Mouse (Mus musculus) cerebellum, adult 2 months (tissue): ENCODE results near the gene Ccl6. TPM values are rescaled to one million over a fixed set of nuclear protein-coding genes. Genes with fewer than 3 reads are reported as not detected.

Source experiments
- DNase-seq, 2 experiments: peaks; one replicate each; pipeline ENCODE4 v3.0.0; 2021
- H3K27ac ChIP-seq: fragments of 200-500 bp; 2 replicates; pipeline ENCODE4 v1.5.1; 2012; ENCODE audit warnings: low read length, control low read depth, inconsistent platforms; ENCODE audit not compliant: insufficient read depth
- H3K27me3 ChIP-seq: fragments of 200-500 bp; 2 replicates; pipeline ENCODE4 v1.6.1; 2012; ENCODE audit warnings: inconsistent platforms, mild to moderate bottlenecking, low read length, moderate library complexity; ENCODE audit not compliant: control insufficient read depth, insufficient read depth
- H3K4me1 ChIP-seq: fragments of 200-500 bp; 2 replicates; pipeline ENCODE4 v1.6.1; 2011; ENCODE audit warnings: low read length; ENCODE audit not compliant: control insufficient read depth, insufficient read depth
- H3K4me3 ChIP-seq: fragments of 200-500 bp; replicated peaks from 2 replicates; pipeline ENCODE3; 2011; ENCODE audit warnings: mild to moderate bottlenecking, low read depth, low read length, control low read depth; ENCODE audit not compliant: insufficient read depth
- CTCF ChIP-seq: fragments of 200-500 bp; IDR thresholded peaks from 2 replicates; pipeline ENCODE4 v1.5.1; 2011; ENCODE audit warnings: low read depth, mild to moderate bottlenecking, control low read depth, low read length, moderate library complexity, borderline replicate concordance; ENCODE audit not compliant: insufficient read depth
- POLR2A ChIP-seq: fragments of 200-500 bp; IDR thresholded peaks from 2 replicates; pipeline ENCODE4 v1.6.1; 2011; ENCODE audit warnings: low read length, control low read depth, borderline replicate concordance; ENCODE audit not compliant: insufficient read depth
- WGBS: fragments of 180-500 bp; shearing (Covaris S2); methylation state at CpG from one replicate; pipeline ENCODE4 v1.1.7; 2018; 5-methylcytosine and 5-hydroxymethylcytosine counted together
- polyA plus RNA-seq: library from polyadenylated mRNA; depleted of rRNA; stranded (reverse); fragments of >200 nt; gene quantifications from 2 replicates; pipeline ENCODE4 v1.2.3, GENCODE M21; 2012

Ccl6 gene
- polyA plus RNA-seq, 1 experiment: 1.7 TPM

- TF ChIP-seq POLR2A (no peak), CTCF (no peak)
- DNase-seq: no peak
These were observed 566 bp upstream of the Ccl6 start for GRCm38 (mm10) chr11:83593453-83593852.

GRCm38 (mm10) chr11:83584232-83584631, 8.7 kb downstream of the Ccl6 start:
- Histone ChIP-seq H3K27ac (no peak overlapping the region), H3K27me3 (no peaks in the 10 kb centered on the region), H3K4me3 (no peak overlapping the region), H3K4me1 (no peaks in the 10 kb centered on the region)
- WGBS: 70% methylated on average over 2 of the region's 2 CpGs
- DNase-seq: no peak
- TF ChIP-seq POLR2A (no peak), CTCF (no peak)

More at GRCm38 (mm10) chr11:83593453-83593852, 566 bp upstream of the Ccl6 start:
- Histone ChIP-seq H3K4me1 (no peaks in the 10 kb centered on the region), H3K4me3 (no peak overlapping the region), H3K27ac (no peak overlapping the region), H3K27me3 (no peaks in the 10 kb centered on the region)
- WGBS: 90% methylated on average over 5 of the region's 5 CpGs

- DNase-seq: no peak
- H3K4me1 ChIP-seq: no peaks in the 10 kb centered on the region
- no peaks in the 10 kb centered on the region for H3K27me3 ChIP-seq
- no peak overlapping the region for H3K27ac ChIP-seq
- TF ChIP-seq POLR2A: no peak
- no peak for TF ChIP-seq CTCF
- H3K4me3 ChIP-seq: no peak overlapping the region
These were observed 9.5 kb downstream of the Ccl6 start for GRCm38 (mm10) chr11:83583450-83583754.

- Histone ChIP-seq H3K4me1 (no peaks in the 10 kb centered on the region), H3K27ac (no peak overlapping the region), H3K4me3 (no peak overlapping the region), H3K27me3 (no peaks in the 10 kb centered on the region)
- WGBS: 43% methylated on average over 4 of the region's 4 CpGs
- TF ChIP-seq CTCF (no peak), POLR2A (no peak)
- no peak for DNase-seq
These were observed 10.0 kb downstream of the Ccl6 start for GRCm38 (mm10) chr11:83582626-83583449.

- H3K4me3 ChIP-seq: no peak overlapping the region
- no peaks in the 10 kb centered on the region for H3K27me3 ChIP-seq
- WGBS: 80% methylated on average over 4 of the region's 4 CpGs
- no peak for TF ChIP-seq CTCF
- TF ChIP-seq POLR2A: no peak
- no peak for DNase-seq
- H3K27ac ChIP-seq: no peak overlapping the region
- no peaks in the 10 kb centered on the region for H3K4me1 ChIP-seq
These were observed 11.0 kb downstream of the Ccl6 start for GRCm38 (mm10) chr11:83581626-83582610.

- no peak overlapping the region for H3K4me3 ChIP-seq
- no peaks in the 10 kb centered on the region for H3K27me3 ChIP-seq
- H3K4me1 ChIP-seq: no peaks in the 10 kb centered on the region
- H3K27ac ChIP-seq: no peak overlapping the region
- WGBS: 19% methylated on average over 1 of the region's 1 CpGs
- TF ChIP-seq POLR2A (no peak), CTCF (no peak)
- no peak for DNase-seq
These were observed 12.1 kb downstream of the Ccl6 start for GRCm38 (mm10) chr11:83580699-83581232.

GRCm38 (mm10) chr11:83578999-83579398, 13.9 kb downstream of the Ccl6 start:
- no peak for TF ChIP-seq CTCF
- no peak for TF ChIP-seq POLR2A
- DNase-seq: no peak
- 80% methylated on average over 3 of the region's 3 CpGs for whole genome bisulfite sequencing
- no peaks in the 10 kb centered on the region for H3K27me3 ChIP-seq
- no peak overlapping the region for H3K4me3 ChIP-seq
- H3K4me1 ChIP-seq: no peaks in the 10 kb centered on the region
- no peak overlapping the region for H3K27ac ChIP-seq
